Mouse (Mus musculus) c-Kit-positive CD71-negative TER-119-negative erythroid progenitor cells, embryonic 14.5 days (primary cell): ENCODE results near the gene Olfr292.

Experiments
- DNase-seq: peaks from one replicate; pipeline ENCODE4 v3.0.0-alpha.2; 2013; ENCODE audit warnings: low read depth

The Olfr292 gene

GRCm38 (mm10) chr7:86688030-86688429 lies at the start of gene Olfr292:
Olfr292 (plus strand) TSS chr7:86688330.
- DNase-seq = no peak

GRCm38 (mm10) chr7:86648761-86649160 lies 39.4 kb upstream of the Olfr292 start, which contains the start of gene Olfr293:
Olfr293 (plus strand) TSS chr7:86649061.
- no peak for DNase-seq

GRCm38 (mm10) chr7:86725013-86725412 lies 36.9 kb downstream of the Olfr292 start:
- no peak for DNase-seq
